Mouse (Mus musculus): ENCODE data around the gene Sez6l. TPM values are rescaled to one million over a fixed set of nuclear protein-coding genes. Genes with fewer than 3 reads are reported as not detected.
A peak's percentile ranks its signal among the peaks of the same experiment; 100 is the strongest.

The Sez6l gene
- total and polyA plus RNA-seq, 3 experiments: 0.08 to 0.25 (median 0.09) TPM

- H3K9ac ChIP-seq (ENCODE audit: low read depth, low read length): no peak overlapping the region
- H3K79me2 ChIP-seq (replicated peaks; ENCODE audit: control insufficient read depth, insufficient read depth, low read length): no peaks in the 10 kb centered on the region
- WGBS: 50% methylated on average over 11 of the region's 11 CpGs
- no peak for TF ChIP-seq EP300 (IDR thresholded peaks at IDR 0.05; ENCODE audit: insufficient read depth, low read depth, low read length)
- no peak for TF ChIP-seq CTCF (IDR thresholded peaks at IDR 0.05)
- no peaks in the 10 kb centered on the region for H3K27me3 ChIP-seq (ENCODE audit: control insufficient read depth, insufficient read depth, low read length)
- no peaks in the 10 kb centered on the region for H3K4me1 ChIP-seq (ENCODE audit: control insufficient read depth, insufficient read depth, low read length)
- H3K36me3 ChIP-seq (ENCODE audit: control insufficient read depth, insufficient read depth, low read length): no peaks in the 10 kb centered on the region
- intact Hi-C loops (cut with DNase I): no loop called here
- H3K4me3 ChIP-seq: no peak overlapping the region
- DNase-seq: no peak
- no peak overlapping the region for H3K27ac ChIP-seq
Measured at GRCm38 (mm10) chr5:112600309-112600939, 23.4 kb upstream of the Sez6l start.

DNA sequence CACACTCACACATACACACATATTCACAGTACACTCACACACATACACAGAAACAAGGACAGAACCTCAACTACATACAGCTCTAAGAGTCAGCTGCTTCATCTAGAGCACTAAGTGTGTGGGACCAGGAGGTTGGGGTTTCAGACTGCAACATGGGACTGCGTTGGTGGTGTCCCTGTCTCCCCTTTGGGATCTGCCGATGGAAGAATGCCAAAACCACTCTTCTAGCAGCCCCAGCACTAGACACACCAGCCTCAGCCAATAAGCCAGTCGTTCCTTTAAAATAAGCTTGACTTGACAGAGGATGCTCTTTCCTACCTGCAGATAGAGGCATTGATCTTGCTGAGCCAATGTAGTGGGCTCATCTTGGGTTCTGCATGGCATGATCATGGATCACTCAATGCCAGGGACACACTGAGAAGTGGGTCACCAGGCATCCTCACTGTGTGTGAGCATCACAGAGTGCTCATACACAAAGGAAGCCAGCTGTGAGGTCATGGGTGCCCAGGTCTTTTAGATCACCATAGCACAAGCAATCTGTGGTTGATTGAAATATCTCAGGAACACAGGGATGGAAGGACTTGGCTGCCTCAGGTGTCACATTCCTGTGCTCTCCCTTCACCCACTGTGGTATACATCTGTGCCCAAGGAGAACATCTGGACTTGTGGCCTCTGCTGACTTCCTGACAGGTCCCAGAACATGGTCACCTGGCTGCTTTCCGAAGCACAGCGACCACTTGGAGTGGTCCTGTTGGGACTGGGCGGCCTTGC is 22.7 kb upstream of the Sez6l start:
- no peaks in the 10 kb centered on the region for H3K27me3 ChIP-seq (ENCODE audit: control insufficient read depth, insufficient read depth, low read length)
- intact Hi-C loops (cut with DNase I): no loop called here

GRCm38 (mm10) chr5:112597876-112598275 is 20.9 kb upstream of the Sez6l start:
- Histone ChIP-seq H3K9ac (ENCODE audit: low read depth, low read length) (no peak overlapping the region), H3K79me2 (replicated peaks; ENCODE audit: control insufficient read depth, insufficient read depth, low read length) (no peaks in the 10 kb centered on the region), H3K27ac (no peak overlapping the region), H3K27me3 (ENCODE audit: control insufficient read depth, insufficient read depth, low read length) (no peaks in the 10 kb centered on the region), H3K4me3 (no peak overlapping the region), H3K36me3 (ENCODE audit: control insufficient read depth, insufficient read depth, low read length) (no peaks in the 10 kb centered on the region), H3K4me1 (ENCODE audit: control insufficient read depth, insufficient read depth, low read length) (no peaks in the 10 kb centered on the region)
- WGBS: 68% methylated on average over 6 of the region's 6 CpGs
- peak; percentile 52 to 59 for DNase-seq
- TF ChIP-seq EP300 (IDR thresholded peaks at IDR 0.05; ENCODE audit: insufficient read depth, low read depth, low read length) (no peak), CTCF (IDR thresholded peaks at IDR 0.05) (no peak), POLR2A (IDR thresholded peaks at IDR 0.05; ENCODE audit: insufficient read depth, low read depth, low read length) (no peak)
- intact Hi-C loops (cut with DNase I): no loop called here

More for the DNA sequence above, 22.7 kb upstream of the Sez6l start:
- no peak for DNase-seq
- no peaks in the 10 kb centered on the region for H3K79me2 ChIP-seq (replicated peaks; ENCODE audit: control insufficient read depth, insufficient read depth, low read length)
- no peak overlapping the region for H3K27ac ChIP-seq
- no peak overlapping the region for H3K4me3 ChIP-seq
- TF ChIP-seq EP300 (IDR thresholded peaks at IDR 0.05; ENCODE audit: insufficient read depth, low read depth, low read length) (no peak), CTCF (IDR thresholded peaks at IDR 0.05) (no peak), POLR2A (IDR thresholded peaks at IDR 0.05; ENCODE audit: insufficient read depth, low read depth, low read length) (no peak)
- no peaks in the 10 kb centered on the region for H3K4me1 ChIP-seq (ENCODE audit: control insufficient read depth, insufficient read depth, low read length)
- no peak overlapping the region for H3K9ac ChIP-seq (ENCODE audit: low read depth, low read length)
- no peaks in the 10 kb centered on the region for H3K36me3 ChIP-seq (ENCODE audit: control insufficient read depth, insufficient read depth, low read length)
- WGBS: 71% methylated on average over 6 of the region's 6 CpGs

DNA sequence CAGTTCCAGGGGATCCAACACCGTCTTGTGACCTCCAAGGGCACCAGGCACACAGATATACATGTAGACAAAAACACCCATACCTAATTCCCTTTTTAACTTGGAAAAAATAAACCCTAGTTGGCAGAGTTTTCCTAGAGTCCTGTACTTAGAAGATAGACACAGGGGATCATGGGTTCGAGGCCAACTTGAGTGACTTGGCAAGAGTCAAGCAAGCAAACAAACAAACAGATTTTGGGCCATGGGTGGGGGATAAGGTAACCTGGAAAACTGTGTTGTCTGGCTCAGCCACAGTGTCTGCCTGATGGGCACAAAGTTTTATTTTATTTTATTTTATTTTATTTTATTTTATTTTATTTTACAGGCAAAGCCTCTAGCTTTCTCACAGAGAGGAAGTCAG is 20.3 kb upstream of the Sez6l start:
- DNase-seq: no peak
- TF ChIP-seq POLR2A (IDR thresholded peaks at IDR 0.05; ENCODE audit: insufficient read depth, low read depth, low read length): no peak
- no peak for TF ChIP-seq CTCF (IDR thresholded peaks at IDR 0.05)
- TF ChIP-seq EP300 (IDR thresholded peaks at IDR 0.05; ENCODE audit: insufficient read depth, low read depth, low read length): no peak
- intact Hi-C loops (cut with DNase I): no loop called here
- Histone ChIP-seq H3K4me1 (ENCODE audit: control insufficient read depth, insufficient read depth, low read length) (no peaks in the 10 kb centered on the region), H3K79me2 (replicated peaks; ENCODE audit: control insufficient read depth, insufficient read depth, low read length) (no peaks in the 10 kb centered on the region), H3K27ac (no peak overlapping the region), H3K36me3 (ENCODE audit: control insufficient read depth, insufficient read depth, low read length) (no peaks in the 10 kb centered on the region), H3K4me3 (no peak overlapping the region), H3K9ac (ENCODE audit: low read depth, low read length) (no peak overlapping the region), H3K27me3 (ENCODE audit: control insufficient read depth, insufficient read depth, low read length) (no peaks in the 10 kb centered on the region)
- WGBS: 82% methylated on average over 2 of the region's 2 CpGs

DNA sequence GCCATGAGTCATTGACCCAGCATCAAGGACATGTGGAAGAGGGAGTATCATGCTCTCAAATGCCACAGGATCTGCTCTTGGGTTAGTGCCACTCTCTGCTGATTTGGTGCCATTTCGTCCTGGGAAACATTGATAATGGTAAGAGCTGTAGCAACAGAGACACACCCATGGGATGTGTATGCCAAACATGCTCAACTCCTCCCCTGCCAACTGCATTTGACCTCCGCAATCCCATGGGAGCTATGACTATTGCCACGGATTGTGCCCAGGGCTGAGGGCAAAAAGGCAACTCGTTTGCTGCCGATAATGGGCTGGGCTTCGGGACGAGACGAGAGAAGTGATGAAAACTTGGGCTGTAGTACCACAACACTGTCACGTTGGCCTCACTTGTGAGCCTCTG is 19.7 kb upstream of the Sez6l start:
- no peak overlapping the region for H3K9ac ChIP-seq (ENCODE audit: low read depth, low read length)
- intact Hi-C loops (cut with DNase I): no loop called here
- H3K4me1 ChIP-seq (ENCODE audit: control insufficient read depth, insufficient read depth, low read length): no peaks in the 10 kb centered on the region
- H3K27me3 ChIP-seq (ENCODE audit: control insufficient read depth, insufficient read depth, low read length): no peaks in the 10 kb centered on the region
- 67% methylated on average over 9 of the region's 9 CpGs for WGBS
- H3K4me3 ChIP-seq: no peak overlapping the region
- no peak overlapping the region for H3K27ac ChIP-seq
- DNase-seq: peak in 1 of 2 experiments; percentile 4
- H3K36me3 ChIP-seq (ENCODE audit: control insufficient read depth, insufficient read depth, low read length): no peaks in the 10 kb centered on the region
- no peaks in the 10 kb centered on the region for H3K79me2 ChIP-seq (replicated peaks; ENCODE audit: control insufficient read depth, insufficient read depth, low read length)
- TF ChIP-seq POLR2A (IDR thresholded peaks at IDR 0.05; ENCODE audit: insufficient read depth, low read depth, low read length) (no peak), CTCF (IDR thresholded peaks at IDR 0.05) (no peak), EP300 (IDR thresholded peaks at IDR 0.05; ENCODE audit: insufficient read depth, low read depth, low read length) (no peak)
